Comparison of ENCODE assay signal across 8 mouse cellular contexts in the genomic region with DNA sequence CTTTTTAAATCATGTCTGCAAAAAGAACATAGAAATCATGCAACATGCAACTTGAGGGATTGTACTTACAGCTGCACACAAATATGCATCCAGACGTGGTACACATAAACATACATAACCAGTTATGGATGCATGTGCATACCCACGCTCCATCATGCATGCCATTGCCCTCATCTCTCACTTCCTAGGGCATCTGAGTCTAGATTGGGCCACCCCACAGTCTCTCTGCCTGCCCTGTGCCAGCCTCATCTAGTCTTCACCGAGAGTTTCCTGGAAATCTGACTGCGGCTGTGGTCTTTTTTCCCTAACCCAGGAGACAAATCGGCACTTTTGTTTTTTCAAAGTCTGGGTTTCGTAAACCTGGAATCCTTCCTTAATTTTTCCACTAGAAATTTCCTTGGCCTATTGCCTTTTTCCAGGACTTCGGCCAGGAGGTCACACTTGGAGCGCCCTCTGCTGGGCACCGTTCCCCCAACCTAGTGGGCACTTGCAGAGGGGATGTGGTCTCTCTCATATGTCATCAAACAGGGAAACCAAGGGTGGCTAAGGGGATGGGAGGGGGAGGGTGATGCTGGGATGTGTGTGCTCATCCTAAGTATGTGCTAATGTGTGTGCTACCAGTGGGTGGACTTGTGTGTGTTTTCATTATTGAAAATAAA. TPM values are rescaled to one million over a fixed set of nuclear protein-coding genes. Genes with fewer than 3 reads are reported as not detected.
A peak's percentile ranks its signal among the peaks of the same experiment; 100 is the strongest.
DNase-seq lines count a peak whose midpoint lies in the region; ATAC-seq and TF ChIP-seq lines count a peak whose summit lies in the region.

No protein-coding gene starts in this region.

- 19% methylated on average over 9 of the region's 9 CpGs for WGBS in heart, adult 2 months

- peak; percentile 23 to 47 for DNase-seq in left cerebral cortex, adult 2 months (ENCODE audit: extremely low spot score in 1 of 2, low spot score in 2 of 2)
- DNase-seq in left cerebral cortex, postnatal 36 days (ENCODE audit: low spot score in 2 of 2), result no peak
- peak; percentile 80 to 91 for DNase-seq in cerebellum, postnatal 25 days
- DNase-seq in heart, adult 2 months, result peak; percentile 79 to 89
- DNase-seq in kidney, postnatal 4 days, result peak; percentile 93 to 94
- DNase-seq in thymus, postnatal 14 days, result peak; percentile 85

- intact Hi-C loops in left cerebral cortex, adult 2 months (cut with DNase I), result no loop called here
- intact Hi-C loops in left cerebral cortex, postnatal 36 days (cut with DNase I), result loop anchor here (2.0 kb wide), 1 partner anchor 25 kb away; no protein-coding TSS in a partner anchor
- intact Hi-C loops in heart, adult 2 months (cut with DNase I), result loop anchor here (1.0 to 5.0 kb wide), 5 partner anchors 56 to 299 kb away; a partner anchor contains a TSS

- no peaks in the 10 kb centered on the region for H3K27me3 ChIP-seq in heart, adult 2 months (ENCODE audit: control insufficient read depth, insufficient read depth, low read length)
- peaks cover 22% of the 10 kb centered on the region for H3K27me3 ChIP-seq in myocyte (ENCODE audit: control insufficient read depth, insufficient read depth, insufficient read length)

- TF ChIP-seq EP300 in heart, adult 2 months (IDR thresholded peaks at IDR 0.05; ENCODE audit: insufficient read depth, low read depth, low read length), result peak; percentile 69; the same call in 1 of the 2 replicates

- ATAC-seq in activated CD4-positive, CD25-positive, alpha-beta regulatory T cell, adult 4 months, result peak; percentile 75

- H3K4me2 ChIP-seq in myocyte (ENCODE audit: low read depth), result peak overlapping the region; percentile 49

- H3K4me1 ChIP-seq in heart, adult 2 months (ENCODE audit: control insufficient read depth, insufficient read depth, low read length), result peaks cover 1% of the 10 kb centered on the region

- H3K4me3 ChIP-seq in left cerebral cortex, adult 2 months, result no peak overlapping the region
- H3K4me3 ChIP-seq in heart, adult 2 months, result 0 out of 2 replicates have a peak overlapping the region, but pooled peaks have one; percentile 25
- no peak overlapping the region for H3K4me3 ChIP-seq in myocyte

- no peaks in the 10 kb centered on the region for H3K79me2 ChIP-seq in heart, adult 2 months (replicated peaks; ENCODE audit: control insufficient read depth, insufficient read depth, low read length)
- no peaks in the 10 kb centered on the region for H3K79me2 ChIP-seq in myocyte (ENCODE audit: control insufficient read depth, insufficient read depth)

- TF ChIP-seq CTCF in left cerebral cortex, adult 2 months (IDR thresholded peaks at IDR 0.05), result peak; percentile 67
- TF ChIP-seq CTCF in heart, adult 2 months (IDR thresholded peaks at IDR 0.05), result peak; percentile 88

- TF ChIP-seq POLR2A in heart, adult 2 months (IDR thresholded peaks at IDR 0.05; ENCODE audit: insufficient read depth, low read depth, low read length), result no peak
- TF ChIP-seq POLR2A in myocyte (IDR thresholded peaks at IDR 0.05; ENCODE audit: insufficient read length, low read depth), result no peak

- H3ac ChIP-seq in myocyte (ENCODE audit: control insufficient read depth, insufficient read length), result no peak overlapping the region

- H3K9ac ChIP-seq in heart, adult 2 months (ENCODE audit: low read depth, low read length), result no peak overlapping the region

- H3K36me3 ChIP-seq in heart, adult 2 months (ENCODE audit: control insufficient read depth, insufficient read depth, low read length), result no peaks in the 10 kb centered on the region
- H3K36me3 ChIP-seq in myocyte (ENCODE audit: control insufficient read depth, insufficient read depth), result no peaks in the 10 kb centered on the region

- H3K27ac ChIP-seq in left cerebral cortex, adult 2 months, result no peak overlapping the region
- H3K27ac ChIP-seq in heart, adult 2 months, result no peak overlapping the region

TF ChIP-seq in myocyte, 11 proteins besides CTCF, POLR2A, EP300 and RAD21:
- TF ChIP-seq SRF (IDR thresholded peaks at IDR 0.05; ENCODE audit: control insufficient read depth, insufficient read length, low read depth) (no peak), USF1 (IDR thresholded peaks at IDR 0.05; ENCODE audit: low read depth) (no peak), REST (IDR thresholded peaks at IDR 0.05; ENCODE audit: insufficient read depth, insufficient read length) (no peak), MYOG (IDR thresholded peaks at IDR 0.05; ENCODE audit: control insufficient read depth in 1 of 3, insufficient read depth in 1 of 3, insufficient read length in 2 of 3, low read depth in 2 of 3) (no peak), MYOD1 (IDR thresholded peaks at IDR 0.05; ENCODE audit: control insufficient read depth in 1 of 3, insufficient read length in 2 of 3, low read depth in 2 of 3) (no peak), E2F4 (IDR thresholded peaks at IDR 0.05; ENCODE audit: insufficient read depth) (no peak), POLR2AphosphoS2 (IDR thresholded peaks at IDR 0.05; ENCODE audit: insufficient read length, low read depth) (no peak), CEBPB (IDR thresholded peaks at IDR 0.05; ENCODE audit: insufficient read depth, poor library complexity, severe bottlenecking) (no peak), MAX (IDR thresholded peaks at IDR 0.05; ENCODE audit: low read depth) (no peak), TCF3 (IDR thresholded peaks at IDR 0.05; ENCODE audit: insufficient read length, low read depth) (no peak), TCF12 (IDR thresholded peaks at IDR 0.05; ENCODE audit: insufficient read depth, poor library complexity, severe bottlenecking) (no peak)
TF ChIP-seq in myocyte: peak in this region for 0.

RNA-seq across cellular contexts. Expression of a gene that starts 8.6 kb away (rescaled TPM):
- 1 to 10 TPM; 1.3 to 1.6 TPM for total RNA-seq in left cerebral cortex, adult 2 months (2021)
- total RNA-seq in left cerebral cortex, postnatal 36 days (2021), result 1 to 10 TPM; 1.2 to 1.4 TPM
- polyA plus RNA-seq in activated CD4-positive, CD25-positive, alpha-beta regulatory T cell, adult 4 months (2017; shearing (Covaris generic)), result 100 to 1,000 TPM; 213 to 237 TPM
- 1 to 10 TPM; 1.2 TPM for total RNA-seq in heart, adult 2 months (2021)
- polyA plus RNA-seq in heart, adult 2 months (2012; rRNA removed), result 2.0 and 2.5 TPM in 2 replicates
- polyA plus RNA-seq in myocyte (2012; fragmentation: generic; extraction: Trizol), result 1.1 TPM

RNA-seq across cellular contexts. Expression of a gene that starts 56.4 kb away (rescaled TPM):
- 1 to 10 TPM in 1 of 2 experiments, under 1 TPM in 1; 0.84 to 1.3 TPM for total RNA-seq in left cerebral cortex, adult 2 months (2021)
- 1 to 10 TPM in 1 of 2 experiments, under 1 TPM in 1; 0.29 to 1.4 TPM for total RNA-seq in left cerebral cortex, postnatal 36 days (2021)
- 1 to 10 TPM; 1.2 to 1.8 TPM for polyA plus RNA-seq in activated CD4-positive, CD25-positive, alpha-beta regulatory T cell, adult 4 months (2017; shearing (Covaris generic))
- total RNA-seq in heart, adult 2 months (2021), result 1 to 10 TPM in 1 of 2 experiments, under 1 TPM in 1; 0.76 to 1.1 TPM
- polyA plus RNA-seq in heart, adult 2 months (2012; rRNA removed), result 0.80 and 0.91 TPM in 2 replicates
- polyA plus RNA-seq in myocyte (2012; fragmentation: generic; extraction: Trizol), result 4.3 TPM

Comparison
In these comparisons a context has a peak if more than half of its experiments do, and no peak if none do; other contexts are left out.
1. DNase-seq: peak in left cerebral cortex, adult 2 months (2 of 2), cerebellum, postnatal 25 days (2 of 2), heart, adult 2 months (2 of 2), kidney, postnatal 4 days (2 of 2) and thymus, postnatal 14 days (single experiment); none in left cerebral cortex, postnatal 36 days (0 of 2).